Mouse (Mus musculus) intestine, embryonic 16.5 days (tissue): ENCODE data around the gene BC049730. TPM values are rescaled to one million over a fixed set of nuclear protein-coding genes. Genes with fewer than 3 reads are reported as not detected.
"Not testable (repeated sequence)": the region's sequence is repeated elsewhere in the genome, so short reads cannot be mapped to it uniquely, and the experiment has no call there.

Experiments used
- ATAC-seq: fragments of 200-750 bp; cut with Nextera tagmentation; 2 replicates; pipeline ENCODE4 v1.8.0; 2017; ENCODE audit warnings: moderate TSS enrichment, moderate library complexity
- H3K27ac ChIP-seq: fragments of 300-500 bp; sonication (generic); 2 replicates; pipeline ENCODE4 v1.5.1; 2014; ENCODE audit warnings: mild to moderate bottlenecking, low read length
- H3K27me3 ChIP-seq: fragments of 300-500 bp; sonication (generic); replicated peaks from 2 replicates; pipeline ENCODE4 v1.6.1; 2014; ENCODE audit warnings: low read length, control low read depth, mixed read lengths; ENCODE audit not compliant: control insufficient read depth, insufficient read depth
- H3K36me3 ChIP-seq: fragments of 300-500 bp; sonication (generic); 2 replicates; pipeline ENCODE4 v1.6.1; 2014; ENCODE audit warnings: low read length, control low read depth; ENCODE audit not compliant: control insufficient read depth, insufficient read depth
- H3K4me1 ChIP-seq: fragments of 300-500 bp; sonication (generic); 2 replicates; pipeline ENCODE4 v1.6.1; 2014; ENCODE audit warnings: low read length, control low read depth, mixed read lengths; ENCODE audit not compliant: control insufficient read depth, insufficient read depth
- H3K4me2 ChIP-seq: fragments of 300-500 bp; sonication (generic); 2 replicates; pipeline ENCODE4 v1.6.1; 2014; ENCODE audit warnings: low read depth, low read length, control low read depth
- H3K4me3 ChIP-seq: fragments of 300-500 bp; sonication (generic); 2 replicates; pipeline ENCODE4 v1.5.1; 2014; ENCODE audit warnings: mild to moderate bottlenecking, low read length
- H3K9ac ChIP-seq: fragments of 300-500 bp; sonication (generic); 2 replicates; pipeline ENCODE4 v1.6.1; 2014; ENCODE audit warnings: low read depth, low read length
- H3K9me3 ChIP-seq: fragments of 300-500 bp; sonication (generic); 2 replicates; pipeline ENCODE4 v1.6.1; 2016; ENCODE audit warnings: low read length, control low read depth; ENCODE audit not compliant: control insufficient read depth
- WGBS: fragments of 180-500 bp; shearing (Covaris S2); extraction: QIAGEN DNeasy Blood & Tissue Kit; methylation state at CpG from one replicate; pipeline ENCODE4 v1.1.7; 2014; 5-methylcytosine and 5-hydroxymethylcytosine counted together
- polyA plus RNA-seq: library from polyadenylated mRNA; unstranded; fragments of >200 nt; fragmentation: Nextera tagmentation; extraction: Ambion mirVana; gene quantifications from 2 replicates; pipeline ENCODE4 v1.2.1, GENCODE M21; 2015

Gene BC049730
- not detected in 2 replicates for polyA plus RNA-seq

GRCm38 (mm10) chr7:24708832-24709292 is at the start of gene BC049730:
Gene BC049730 (plus strand): TSS chr7:24709242.
- Histone ChIP-seq H3K36me3 (no peaks in the 10 kb centered on the region), H3K4me1 (no peaks in the 10 kb centered on the region), H3K27ac (no peak within 1 kb of the TSS), H3K9ac (no peak within 1 kb of the TSS), H3K4me2 (no peak within 1 kb of the TSS), H3K27me3 (no peaks in the 10 kb centered on the region), H3K4me3 (no peak within 1 kb of the TSS), H3K9me3 (no peaks in the 10 kb centered on the region)
- ATAC-seq = no peak
- 90% methylated on average over 14 of the region's 14 CpGs for WGBS

- no peaks in the 10 kb centered on the region for H3K4me1 ChIP-seq
- peak; percentile 26; the same call in 1 of the 2 replicates for ATAC-seq
- 44% methylated on average over 12 of the region's 12 CpGs for WGBS
Observed at GRCm38 (mm10) chr7:24659737-24660357, 49.2 kb upstream of the BC049730 start.

GRCm38 (mm10) chr7:24661118-24661904 is 47.7 kb upstream of the BC049730 start:
- H3K9me3 ChIP-seq = no peaks in the 10 kb centered on the region

More at GRCm38 (mm10) chr7:24659737-24660357, 49.2 kb upstream of the BC049730 start:
- H3K9me3 ChIP-seq = no peaks in the 10 kb centered on the region
- H3K27me3 ChIP-seq = no peaks in the 10 kb centered on the region
- no peaks in the 10 kb centered on the region for H3K36me3 ChIP-seq
- no peak overlapping the region for H3K27ac ChIP-seq
- H3K4me2 ChIP-seq = no peak overlapping the region
- H3K9ac ChIP-seq = no peak overlapping the region
- no peak overlapping the region for H3K4me3 ChIP-seq

GRCm38 (mm10) chr7:24662575-24662974 is 46.5 kb upstream of the BC049730 start:
- H3K4me3 ChIP-seq = no peak overlapping the region
- H3K36me3 ChIP-seq = no peaks in the 10 kb centered on the region
- no peaks in the 10 kb centered on the region for H3K4me1 ChIP-seq
- no peak overlapping the region for H3K4me2 ChIP-seq
- peak; percentile 40; the same call in 1 of the 2 replicates for ATAC-seq
- H3K27me3 ChIP-seq = no peaks in the 10 kb centered on the region
- H3K27ac ChIP-seq = no peak overlapping the region
- 19% methylated on average over 8 of the region's 8 CpGs for WGBS
- H3K9ac ChIP-seq = no peak overlapping the region
- no peaks in the 10 kb centered on the region for H3K9me3 ChIP-seq

More at GRCm38 (mm10) chr7:24661118-24661904, 47.7 kb upstream of the BC049730 start:
- Histone ChIP-seq H3K27me3 (no peaks in the 10 kb centered on the region), H3K36me3 (no peaks in the 10 kb centered on the region), H3K4me1 (no peaks in the 10 kb centered on the region), H3K4me2 (no peak overlapping the region), H3K27ac (no peak overlapping the region), H3K4me3 (no peak overlapping the region), H3K9ac (no peak overlapping the region)
- no peak for ATAC-seq
- 61% methylated on average over 17 of the region's 17 CpGs for WGBS

GRCm38 (mm10) chr7:24664301-24664700 is 44.7 kb upstream of the BC049730 start:
- no peak overlapping the region for H3K4me3 ChIP-seq
- H3K27ac ChIP-seq = no peak overlapping the region
- H3K27me3 ChIP-seq = no peaks in the 10 kb centered on the region
- no peak for ATAC-seq
- H3K4me2 ChIP-seq = no peak overlapping the region
- WGBS = 34% methylated on average over 8 of the region's 8 CpGs
- H3K36me3 ChIP-seq = no peaks in the 10 kb centered on the region
- no peaks in the 10 kb centered on the region for H3K9me3 ChIP-seq
- H3K4me1 ChIP-seq = no peaks in the 10 kb centered on the region
- no peak overlapping the region for H3K9ac ChIP-seq

- no peaks in the 10 kb centered on the region for H3K27me3 ChIP-seq
- H3K4me1 ChIP-seq = no peaks in the 10 kb centered on the region
- H3K36me3 ChIP-seq = no peaks in the 10 kb centered on the region
- H3K27ac ChIP-seq = no peak overlapping the region
- no peak overlapping the region for H3K9ac ChIP-seq
- no peaks in the 10 kb centered on the region for H3K9me3 ChIP-seq
- H3K4me2 ChIP-seq = no peak overlapping the region
- 83% methylated on average over 9 of the region's 9 CpGs for WGBS
- no peak for ATAC-seq
- no peak overlapping the region for H3K4me3 ChIP-seq
Observed at GRCm38 (mm10) chr7:24664959-24665358, 44.1 kb upstream of the BC049730 start.

GRCm38 (mm10) chr7:24671944-24672439 is 37.0 kb upstream of the BC049730 start:
- ATAC-seq = no peak
- WGBS = 92% methylated on average over 23 of the region's 23 CpGs
- Histone ChIP-seq H3K4me2 (no peak overlapping the region), H3K4me3 (no peak overlapping the region), H3K27me3 (no peaks in the 10 kb centered on the region), H3K36me3 (no peaks in the 10 kb centered on the region), H3K9me3 (no peaks in the 10 kb centered on the region), H3K27ac (no peak overlapping the region), H3K9ac (no peak overlapping the region), H3K4me1 (no peaks in the 10 kb centered on the region)

GRCm38 (mm10) chr7:24676575-24676974 is 32.5 kb upstream of the BC049730 start, which contains the start of gene Tex101:
Gene Tex101 (minus strand): TSS chr7:24676675.
- H3K4me3 ChIP-seq = no peak within 1 kb of the TSS
- no peak within 1 kb of the TSS for H3K9ac ChIP-seq
- H3K27ac ChIP-seq = no peak within 1 kb of the TSS
- H3K4me1 ChIP-seq = no peaks in the 10 kb centered on the region
- H3K27me3 ChIP-seq = no peaks in the 10 kb centered on the region
- WGBS = 89% methylated on average over 9 of the region's 9 CpGs
- no peaks in the 10 kb centered on the region for H3K9me3 ChIP-seq
- H3K4me2 ChIP-seq = no peak within 1 kb of the TSS
- ATAC-seq = no peak
- no peaks in the 10 kb centered on the region for H3K36me3 ChIP-seq

GRCm38 (mm10) chr7:24684121-24684520 is 24.9 kb upstream of the BC049730 start:
- H3K4me3 ChIP-seq, H3K36me3 ChIP-seq, H3K27ac ChIP-seq, H3K9ac ChIP-seq, H3K4me2 ChIP-seq, ATAC-seq, H3K4me1 ChIP-seq, H3K9me3 ChIP-seq, H3K27me3 ChIP-seq: not testable (repeated sequence)
- WGBS = 78% methylated on average over 7 of the region's 7 CpGs
